Mouse (Mus musculus): ENCODE measurements around the gene Rnf121.
A peak's percentile ranks its signal among the peaks of the same experiment; 100 is the strongest.

Gene Rnf121

GRCm38 (mm10) chr7:101999461-102000151 is 65.7 kb downstream of the Rnf121 start:
- DNase-seq (ENCODE audit: low spot score), result no peak

GRCm38 (mm10) chr7:101998194-101998927 is 66.9 kb downstream of the Rnf121 start:
- DNase-seq (ENCODE audit: low spot score), result peak; percentile 70

- no peak for DNase-seq (ENCODE audit: low spot score)
These were observed 71.0 kb downstream of the Rnf121 start for GRCm38 (mm10) chr7:101994241-101994640.

GRCm38 (mm10) chr7:101985081-101985480 is 80.2 kb downstream of the Rnf121 start:
- no peak for DNase-seq (ENCODE audit: low spot score)

- no peak for DNase-seq (ENCODE audit: low spot score)
These were observed 82.5 kb downstream of the Rnf121 start for GRCm38 (mm10) chr7:101982735-101983134.

- no peak for DNase-seq (ENCODE audit: low spot score)
These were observed 90.8 kb downstream of the Rnf121 start for GRCm38 (mm10) chr7:101974505-101974904.

- no peak for DNase-seq (ENCODE audit: low spot score)
These were observed 91.5 kb downstream of the Rnf121 start for GRCm38 (mm10) chr7:101973730-101974129.

- DNase-seq (ENCODE audit: low spot score), result no peak
These were observed 93.5 kb downstream of the Rnf121 start for GRCm38 (mm10) chr7:101971721-101972120.

GRCm38 (mm10) chr7:101970821-101971461 is 94.3 kb downstream of the Rnf121 start:
- DNase-seq (ENCODE audit: low spot score), result peak; percentile 75

- peak; percentile 87 for DNase-seq (ENCODE audit: low spot score)
These were observed 94.9 kb downstream of the Rnf121 start for GRCm38 (mm10) chr7:101970429-101970775.

- DNase-seq (ENCODE audit: low spot score), result peak; percentile 89
These were observed 95.4 kb downstream of the Rnf121 start for GRCm38 (mm10) chr7:101969694-101970428.
